Mouse (Mus musculus): ENCODE data around the gene Rhox11. TPM values are rescaled to one million over a fixed set of nuclear protein-coding genes. Genes with fewer than 3 reads are reported as not detected.

Gene Rhox11
- polyA plus RNA-seq, 1 experiment = not detected

- no peak for DNase-seq
- Histone ChIP-seq H3K27me3 (ENCODE audit: control insufficient read depth, insufficient read depth, low read length) (no peaks in the 10 kb centered on the region), H3K36me3 (ENCODE audit: control insufficient read depth, insufficient read depth, low read length) (no peaks in the 10 kb centered on the region), H3K27ac (ENCODE audit: control insufficient read depth, insufficient read depth, low read length) (no peak overlapping the region), H3K4me3 (ENCODE audit: control insufficient read depth, insufficient read depth, low read length) (no peak overlapping the region), H3K4me1 (replicated peaks; ENCODE audit: control insufficient read depth, insufficient read depth, low read length) (no peaks in the 10 kb centered on the region)
- WGBS = 96% methylated on average over 5 of the region's 5 CpGs
- TF ChIP-seq CTCF (IDR thresholded peaks at IDR 0.05; ENCODE audit: borderline replicate concordance, control insufficient read depth, extremely low read depth, insufficient read depth, low read length, poor library complexity) (no peak), POLR2A (IDR thresholded peaks at IDR 0.05; ENCODE audit: control insufficient read depth, extremely low read depth, insufficient read depth, low read length, poor library complexity) (no peak)
Observed at GRCm38 (mm10) chrX:38039666-38040065, 45.3 kb downstream of the Rhox11 start.

DNA sequence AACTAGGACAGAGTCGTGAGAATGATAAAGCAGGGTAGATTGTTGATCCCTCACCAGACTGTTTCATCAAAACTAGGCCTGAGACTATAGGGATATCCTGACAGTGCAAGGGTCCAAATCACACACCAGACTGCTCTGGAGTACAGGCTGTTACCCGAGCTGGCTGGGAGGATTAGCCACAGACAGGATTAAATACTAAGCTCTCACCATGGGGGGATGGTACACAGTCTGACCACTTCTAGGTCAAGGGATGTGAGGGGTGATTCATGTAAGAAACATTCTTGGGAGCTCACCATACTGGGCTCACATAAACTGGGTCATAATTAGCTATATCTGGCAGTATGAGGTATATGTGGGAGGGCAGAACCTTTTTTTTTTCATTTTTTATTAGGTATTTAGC lies 51.1 kb downstream of the Rhox11 start:
- Histone ChIP-seq H3K27me3 (ENCODE audit: control insufficient read depth, insufficient read depth, low read length) (no peaks in the 10 kb centered on the region), H3K4me1 (replicated peaks; ENCODE audit: control insufficient read depth, insufficient read depth, low read length) (no peaks in the 10 kb centered on the region), H3K27ac (ENCODE audit: control insufficient read depth, insufficient read depth, low read length) (no peak overlapping the region), H3K4me3 (ENCODE audit: control insufficient read depth, insufficient read depth, low read length) (no peak overlapping the region), H3K36me3 (ENCODE audit: control insufficient read depth, insufficient read depth, low read length) (no peaks in the 10 kb centered on the region)
- 85% methylated on average over 2 of the region's 2 CpGs for WGBS
- TF ChIP-seq CTCF (IDR thresholded peaks at IDR 0.05; ENCODE audit: borderline replicate concordance, control insufficient read depth, extremely low read depth, insufficient read depth, low read length, poor library complexity) (no peak), POLR2A (IDR thresholded peaks at IDR 0.05; ENCODE audit: control insufficient read depth, extremely low read depth, insufficient read depth, low read length, poor library complexity) (no peak)
- DNase-seq = no peak

Other genes starting within 250 kb of the Rhox11 start
- gene Rhox8, start 206.2 kb downstream of the Rhox11 start, polyA plus RNA-seq (2012; rRNA removed) = not detected in 2 replicates
- not detected in 2 replicates for gene Rhox7b, start 187.9 kb downstream of the Rhox11 start, polyA plus RNA-seq (2012; rRNA removed)
- gene Rhox9, start 183.4 kb downstream of the Rhox11 start, polyA plus RNA-seq (2012; rRNA removed) = not detected in 2 replicates
- gene Btg1-ps1, start 66.3 kb downstream of the Rhox11 start, polyA plus RNA-seq (2012; rRNA removed) = not detected in 2 replicates
- not detected in 2 replicates for gene Btg1-ps2, start 42.0 kb downstream of the Rhox11 start, polyA plus RNA-seq (2012; rRNA removed)
- gene Rhox10, start 18.7 kb downstream of the Rhox11 start, polyA plus RNA-seq (2012; rRNA removed) = not detected in 2 replicates
- gene Rhox12, start 25.8 kb upstream of the Rhox11 start, polyA plus RNA-seq (2012; rRNA removed) = 0.26 TPM in 1 of 2 replicates, not detected in the other
- not detected in 2 replicates for gene Rhox13, start 36.1 kb upstream of the Rhox11 start, polyA plus RNA-seq (2012; rRNA removed)
- gene Zbtb33, start 104.7 kb upstream of the Rhox11 start, polyA plus RNA-seq (2012; rRNA removed) = 9.1 and 10.4 TPM in 2 replicates
- 1.1 and 1.3 TPM in 2 replicates for gene Tmem255a, start 167.3 kb upstream of the Rhox11 start, polyA plus RNA-seq (2012; rRNA removed)
- gene Atp1b4, start 231.0 kb upstream of the Rhox11 start, polyA plus RNA-seq (2012; rRNA removed) = not detected in 2 replicates